Mouse (Mus musculus) liver, embryonic 16.5 days (tissue): ENCODE results near the gene Snx27. TPM values are rescaled to one million over a fixed set of nuclear protein-coding genes. Genes with fewer than 3 reads are reported as not detected.

Source experiments
- ATAC-seq: fragments of 200-750 bp; cut with Nextera tagmentation; 2 replicates; pipeline ENCODE4 v1.8.0; 2017; ENCODE audit warnings: low read depth, mild to moderate bottlenecking, moderate number of reproducible peaks, moderate library complexity
- H3K27ac ChIP-seq: fragments of 300-500 bp; sonication (generic); 2 replicates; pipeline ENCODE4 v1.5.1; 2014; ENCODE audit warnings: mild to moderate bottlenecking, low read length
- H3K27me3 ChIP-seq: fragments of 300-500 bp; sonication (generic); 2 replicates; pipeline ENCODE4 v1.6.1; 2014; ENCODE audit warnings: low read depth, low read length, mixed read lengths; ENCODE audit not compliant: control insufficient read depth, insufficient read depth
- H3K36me3 ChIP-seq: fragments of 300-500 bp; sonication (generic); 2 replicates; pipeline ENCODE4 v1.6.1; 2014; ENCODE audit warnings: mild to moderate bottlenecking; ENCODE audit not compliant: control insufficient read depth, insufficient read depth
- H3K4me1 ChIP-seq: fragments of 300-500 bp; sonication (generic); 2 replicates; pipeline ENCODE4 v1.6.1; 2014; ENCODE audit warnings: low read depth, low read length, mixed read lengths; ENCODE audit not compliant: control insufficient read depth
- H3K4me2 ChIP-seq: fragments of 300-500 bp; sonication (generic); 2 replicates; pipeline ENCODE4 v1.6.1; 2014; ENCODE audit warnings: low read depth, low read length, mixed read lengths
- H3K4me3 ChIP-seq: fragments of 300-500 bp; sonication (generic); 2 replicates; pipeline ENCODE4 v1.5.1; 2014; ENCODE audit warnings: low read depth, mild to moderate bottlenecking, low read length
- H3K9ac ChIP-seq: fragments of 300-500 bp; sonication (generic); 2 replicates; pipeline ENCODE4 v1.6.1; 2014; ENCODE audit warnings: low read depth, low read length
- H3K9me3 ChIP-seq: fragments of 300-500 bp; sonication (generic); replicated peaks from 2 replicates; pipeline ENCODE4 v1.6.1; 2016; ENCODE audit warnings: low read length; ENCODE audit not compliant: control insufficient read depth
- WGBS: fragments of 180-500 bp; shearing (Covaris S2); extraction: QIAGEN DNeasy Blood & Tissue Kit; methylation state at CpG from one replicate; pipeline ENCODE4 v1.1.7; 2014; ENCODE audit not compliant: insufficient replicate concordance; 5-methylcytosine and 5-hydroxymethylcytosine counted together
- polyA plus RNA-seq: library from polyadenylated mRNA; unstranded; fragments of >200 nt; fragmentation: Nextera tagmentation; extraction: Ambion mirVana; gene quantifications from 2 replicates; pipeline ENCODE4 v1.2.1, GENCODE M21; 2015

Gene Snx27
- polyA plus RNA-seq, 1 experiment from 2014 or later: 12.3 TPM

GRCm38 (mm10) chr3:94559931-94560429, 22.5 kb downstream of the Snx27 start:
- no peak for ATAC-seq
- Histone ChIP-seq H3K9ac (no peak overlapping the region), H3K27ac (no peak overlapping the region), H3K36me3 (peaks cover 13% of the 10 kb centered on the region; the same call in 1 of the 2 replicates), H3K9me3 (no peaks in the 10 kb centered on the region), H3K4me2 (no peak overlapping the region), H3K27me3 (no peaks in the 10 kb centered on the region), H3K4me1 (no peaks in the 10 kb centered on the region), H3K4me3 (no peak overlapping the region)
- WGBS: 72% methylated on average over 5 of the region's 5 CpGs

- no peak overlapping the region for H3K4me3 ChIP-seq
- H3K9me3 ChIP-seq: no peaks in the 10 kb centered on the region
- ATAC-seq: no peak
- H3K4me2 ChIP-seq: no peak overlapping the region
- WGBS: 51% methylated on average over 2 of the region's 2 CpGs
- H3K4me1 ChIP-seq: no peaks in the 10 kb centered on the region
- no peak overlapping the region for H3K9ac ChIP-seq
- no peaks in the 10 kb centered on the region for H3K36me3 ChIP-seq
- no peak overlapping the region for H3K27ac ChIP-seq
- no peaks in the 10 kb centered on the region for H3K27me3 ChIP-seq
These were observed 33.5 kb downstream of the Snx27 start for GRCm38 (mm10) chr3:94549041-94549440.

GRCm38 (mm10) chr3:94537187-94537586, 45.3 kb downstream of the Snx27 start:
- H3K4me3 ChIP-seq: no peak overlapping the region
- H3K36me3 ChIP-seq: no peaks in the 10 kb centered on the region
- no peak overlapping the region for H3K9ac ChIP-seq
- no peak overlapping the region for H3K4me2 ChIP-seq
- 95% methylated on average over 3 of the region's 3 CpGs for WGBS
- no peaks in the 10 kb centered on the region for H3K9me3 ChIP-seq
- H3K27me3 ChIP-seq: no peaks in the 10 kb centered on the region
- H3K27ac ChIP-seq: no peak overlapping the region
- no peaks in the 10 kb centered on the region for H3K4me1 ChIP-seq
- peak; percentile 70 for ATAC-seq

GRCm38 (mm10) chr3:94533968-94534367, 48.5 kb downstream of the Snx27 start:
- no peaks in the 10 kb centered on the region for H3K9me3 ChIP-seq
- H3K27ac ChIP-seq: no peak overlapping the region
- no peak overlapping the region for H3K4me2 ChIP-seq
- H3K36me3 ChIP-seq: no peaks in the 10 kb centered on the region
- H3K4me3 ChIP-seq: no peak overlapping the region
- no peaks in the 10 kb centered on the region for H3K4me1 ChIP-seq
- H3K27me3 ChIP-seq: no peaks in the 10 kb centered on the region
- H3K9ac ChIP-seq: no peak overlapping the region
- ATAC-seq: no peak

- 65% methylated on average over 2 of the region's 2 CpGs for WGBS
- no peak for ATAC-seq
- Histone ChIP-seq H3K4me3 (no peak overlapping the region), H3K9me3 (no peaks in the 10 kb centered on the region), H3K27ac (no peak overlapping the region), H3K4me2 (no peak overlapping the region), H3K36me3 (no peaks in the 10 kb centered on the region), H3K4me1 (no peaks in the 10 kb centered on the region), H3K27me3 (no peaks in the 10 kb centered on the region), H3K9ac (no peak overlapping the region)
These were observed 55.8 kb downstream of the Snx27 start for GRCm38 (mm10) chr3:94526731-94527130.

GRCm38 (mm10) chr3:94506664-94507063, 75.9 kb downstream of the Snx27 start:
- H3K9me3 ChIP-seq: no peaks in the 10 kb centered on the region
- H3K4me1 ChIP-seq: no peaks in the 10 kb centered on the region
- no peak overlapping the region for H3K9ac ChIP-seq
- H3K4me2 ChIP-seq: no peak overlapping the region
- WGBS: 73% methylated on average over 1 of the region's 1 CpGs
- no peak overlapping the region for H3K4me3 ChIP-seq
- ATAC-seq: no peak
- no peaks in the 10 kb centered on the region for H3K27me3 ChIP-seq
- no peak overlapping the region for H3K27ac ChIP-seq
- H3K36me3 ChIP-seq: peaks cover 3% of the 10 kb centered on the region

GRCm38 (mm10) chr3:94502243-94502642, 80.3 kb downstream of the Snx27 start:
- Histone ChIP-seq H3K4me3 (no peak overlapping the region), H3K9me3 (no peaks in the 10 kb centered on the region), H3K4me2 (no peak overlapping the region), H3K27me3 (no peaks in the 10 kb centered on the region), H3K36me3 (peaks cover 3% of the 10 kb centered on the region), H3K9ac (no peak overlapping the region), H3K27ac (no peak overlapping the region), H3K4me1 (no peaks in the 10 kb centered on the region)
- ATAC-seq: no peak
- 74% methylated on average over 3 of the region's 3 CpGs for WGBS

- Histone ChIP-seq H3K27me3 (no peaks in the 10 kb centered on the region), H3K9me3 (no peaks in the 10 kb centered on the region), H3K27ac (no peak overlapping the region), H3K4me3 (no peak overlapping the region), H3K4me1 (no peaks in the 10 kb centered on the region), H3K4me2 (no peak overlapping the region), H3K9ac (no peak overlapping the region), H3K36me3 (0 out of 2 replicates have a peak, but pooled peaks cover 2% of the 10 kb centered on the region)
- no peak for ATAC-seq
- 69% methylated on average over 4 of the region's 4 CpGs for WGBS
These were observed 85.4 kb downstream of the Snx27 start for GRCm38 (mm10) chr3:94497162-94497561.

GRCm38 (mm10) chr3:94487581-94487980, 94.9 kb downstream of the Snx27 start:
- no peaks in the 10 kb centered on the region for H3K4me1 ChIP-seq
- H3K4me3 ChIP-seq: no peak overlapping the region
- 52% methylated on average over 6 of the region's 6 CpGs for WGBS
- no peak overlapping the region for H3K27ac ChIP-seq
- no peaks in the 10 kb centered on the region for H3K27me3 ChIP-seq
- no peak overlapping the region for H3K4me2 ChIP-seq
- H3K9ac ChIP-seq: no peak overlapping the region
- no peaks in the 10 kb centered on the region for H3K9me3 ChIP-seq
- no peaks in the 10 kb centered on the region for H3K36me3 ChIP-seq
- no peak for ATAC-seq
